Mouse (Mus musculus) kidney, embryonic 16.5 days (tissue): ENCODE data around the gene Gm4312. TPM values are rescaled to one million over a fixed set of nuclear protein-coding genes. Genes with fewer than 3 reads are reported as not detected.
"Not testable (repeated sequence)": the region's sequence is repeated elsewhere in the genome, so short reads cannot be mapped to it uniquely, and the experiment has no call there.

Experiments used
- ATAC-seq: fragments of 200-750 bp; cut with Nextera tagmentation; 2 replicates; pipeline ENCODE4 v1.8.0; 2017; ENCODE audit warnings: moderate TSS enrichment; ENCODE audit not compliant: low FRiP score, low TSS enrichment
- H3K27ac ChIP-seq: fragments of 300-500 bp; sonication (generic); 2 replicates; pipeline ENCODE4 v1.5.1; 2014; ENCODE audit warnings: low read length
- H3K27me3 ChIP-seq: fragments of 300-500 bp; sonication (generic); 2 replicates; pipeline ENCODE4 v1.6.1; 2014; ENCODE audit warnings: low read length, control low read depth, mixed read lengths; ENCODE audit not compliant: insufficient read depth
- H3K36me3 ChIP-seq: fragments of 300-500 bp; sonication (generic); 2 replicates; pipeline ENCODE4 v1.6.1; 2014; ENCODE audit warnings: low read length, control low read depth, mixed read lengths; ENCODE audit not compliant: insufficient read depth
- H3K4me1 ChIP-seq: fragments of 300-500 bp; sonication (generic); 2 replicates; pipeline ENCODE4 v1.6.1; 2014; ENCODE audit warnings: low read length, control low read depth, mixed read lengths; ENCODE audit not compliant: insufficient read depth
- H3K4me2 ChIP-seq: fragments of 300-500 bp; sonication (generic); replicated peaks from 2 replicates; pipeline ENCODE4 v1.6.1; 2014; ENCODE audit warnings: low read depth, low read length
- H3K4me3 ChIP-seq: fragments of 300-500 bp; sonication (generic); 2 replicates; pipeline ENCODE4 v1.5.1; 2014; ENCODE audit warnings: mild to moderate bottlenecking, low read length
- H3K9ac ChIP-seq: fragments of 300-500 bp; sonication (generic); replicated peaks from 2 replicates; pipeline ENCODE4 v1.6.1; 2014; ENCODE audit warnings: low read length
- H3K9me3 ChIP-seq: fragments of 300-500 bp; sonication (generic); 2 replicates; pipeline ENCODE4 v1.6.1; 2016; ENCODE audit warnings: low read length, control low read depth
- WGBS: fragments of 180-500 bp; shearing (Covaris S2); extraction: QIAGEN DNeasy Blood & Tissue Kit; methylation state at CpG from one replicate; pipeline ENCODE4 v1.1.7; 2014; 5-methylcytosine and 5-hydroxymethylcytosine counted together
- polyA plus RNA-seq: library from polyadenylated mRNA; unstranded; fragments of >200 nt; fragmentation: Nextera tagmentation; extraction: Ambion mirVana; gene quantifications from 2 replicates; pipeline ENCODE4 v1.2.1, GENCODE M21; 2015

Gm4312 gene
- polyA plus RNA-seq, result not detected in 2 replicates

DNA sequence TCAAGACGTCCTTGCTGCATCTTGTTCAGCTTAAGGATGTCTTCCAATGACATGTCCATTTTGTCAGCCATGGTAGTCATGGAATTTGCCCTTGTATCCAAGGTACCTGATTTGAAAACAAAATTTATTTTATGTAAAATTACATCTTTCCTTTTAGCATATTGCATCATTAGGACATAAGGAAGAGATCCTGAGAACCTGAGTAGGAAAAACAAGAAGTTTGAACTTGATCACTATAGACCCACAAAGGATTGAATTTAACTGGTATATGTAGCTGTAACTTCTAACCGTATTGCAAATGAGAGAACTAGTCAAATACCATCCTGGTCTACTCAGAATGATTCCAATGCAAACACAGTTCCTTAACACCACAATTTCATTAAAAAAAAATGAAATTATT, at the start of gene Gm4312:
Gm4312 (minus strand) TSS at position 101 of the 400 bp plus-strand sequence.
- H3K4me3 ChIP-seq, H3K27me3 ChIP-seq, H3K27ac ChIP-seq, H3K9ac ChIP-seq, H3K4me1 ChIP-seq, H3K36me3 ChIP-seq, ATAC-seq, H3K9me3 ChIP-seq, H3K4me2 ChIP-seq: not testable (repeated sequence)
- WGBS, result no CpG with 5 or more reads among the region's 2 CpGs

DNA sequence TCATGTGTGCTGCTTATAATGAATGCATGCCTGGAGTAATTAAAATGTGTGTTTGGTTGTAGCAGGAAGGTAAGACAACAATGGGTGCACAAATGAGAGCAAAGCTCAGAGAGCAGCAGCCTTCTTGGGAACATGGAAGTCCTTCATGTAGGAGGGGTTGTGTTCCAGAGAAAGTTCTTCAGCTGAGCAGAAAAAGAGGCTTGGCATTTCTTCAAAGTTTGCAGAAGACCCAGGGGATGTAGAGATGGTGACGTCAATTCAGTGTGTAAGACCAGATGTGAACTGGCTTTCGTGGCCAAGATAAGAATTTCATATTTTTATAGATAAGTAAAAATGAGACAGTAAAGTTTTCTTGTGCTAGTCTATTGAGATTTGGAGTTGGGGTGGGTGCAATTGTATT, 45.2 kb upstream of the Gm4312 start:
- WGBS, result 80% methylated on average over 2 of the region's 2 CpGs
- Histone ChIP-seq H3K27me3 (no peaks in the 10 kb centered on the region), H3K27ac (no peak overlapping the region), H3K9me3 (no peaks in the 10 kb centered on the region), H3K9ac (no peak overlapping the region), H3K36me3 (no peaks in the 10 kb centered on the region), H3K4me2 (no peak overlapping the region), H3K4me3 (no peak overlapping the region), H3K4me1 (no peaks in the 10 kb centered on the region)
- ATAC-seq, result no peak

DNA sequence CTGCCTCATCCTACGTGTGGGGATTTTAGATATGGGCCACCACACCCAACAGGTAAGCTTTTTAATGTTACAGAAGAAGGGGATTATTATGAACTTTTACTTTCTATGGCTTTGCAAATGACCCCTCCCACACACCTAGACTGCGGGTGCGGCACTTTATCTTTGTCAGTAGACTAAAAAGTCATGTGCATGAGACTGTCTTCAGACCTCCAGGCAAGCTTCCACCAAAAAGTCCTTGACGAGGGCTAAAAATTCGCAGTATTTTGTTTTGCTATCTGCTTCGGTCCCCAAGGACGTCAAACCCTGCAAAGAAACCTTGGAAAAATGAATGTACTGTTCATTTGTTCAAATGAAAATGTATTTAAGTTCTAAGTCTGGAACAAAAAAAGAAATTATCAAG, 33.2 kb upstream of the Gm4312 start:
- H3K4me3 ChIP-seq, result no peak overlapping the region
- H3K9ac ChIP-seq, result no peak overlapping the region
- H3K36me3 ChIP-seq, result no peaks in the 10 kb centered on the region
- H3K4me2 ChIP-seq, result no peak overlapping the region
- WGBS, result 84% methylated on average over 7 of the region's 7 CpGs
- no peaks in the 10 kb centered on the region for H3K4me1 ChIP-seq
- H3K27me3 ChIP-seq, result no peaks in the 10 kb centered on the region
- ATAC-seq, result no peak
- no peak overlapping the region for H3K27ac ChIP-seq
- H3K9me3 ChIP-seq, result no peaks in the 10 kb centered on the region

DNA sequence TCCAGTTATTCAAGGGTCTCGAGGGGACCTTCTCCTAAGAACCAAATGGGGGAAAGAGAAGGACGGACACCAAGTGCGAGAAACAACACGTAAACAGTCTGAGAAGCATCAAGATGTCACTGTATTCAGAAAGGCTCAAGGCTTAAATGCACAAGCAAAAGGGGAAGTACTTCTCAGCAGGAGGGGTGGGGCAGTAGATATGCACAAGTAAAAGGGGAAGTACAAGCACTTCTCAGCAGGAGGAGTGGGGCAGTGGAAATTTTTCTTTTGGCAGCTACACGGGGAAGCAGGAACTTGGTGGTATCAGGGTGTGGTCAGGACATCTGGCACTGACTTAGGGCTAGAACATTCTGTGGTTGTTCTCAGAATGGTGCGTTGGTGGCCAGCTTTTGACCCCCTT, 19.9 kb upstream of the Gm4312 start:
- H3K36me3 ChIP-seq, H3K27ac ChIP-seq, H3K4me3 ChIP-seq, H3K27me3 ChIP-seq, ATAC-seq, H3K4me2 ChIP-seq, H3K9me3 ChIP-seq, H3K9ac ChIP-seq, H3K4me1 ChIP-seq: not testable (repeated sequence)
- 83% methylated on average over 6 of the region's 6 CpGs for WGBS

DNA sequence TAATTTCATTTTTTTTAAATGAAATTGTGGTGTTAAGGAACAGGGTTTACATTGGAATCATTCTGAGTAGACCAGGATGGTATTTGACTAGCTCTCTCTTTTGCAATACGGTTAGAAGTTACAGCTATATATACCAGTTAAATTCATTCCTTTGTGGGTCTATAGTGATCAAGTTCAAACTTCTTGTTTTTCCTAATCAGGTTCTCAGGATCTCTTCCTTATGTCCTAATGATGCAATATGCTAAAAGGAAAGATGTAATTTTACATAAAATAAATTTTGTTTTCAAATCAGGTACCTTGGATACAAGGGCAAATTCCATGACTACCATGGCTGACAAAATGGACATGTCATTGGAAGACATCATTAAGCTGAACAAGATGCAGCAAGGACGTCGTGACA, 21.3 kb downstream of the Gm4312 start, which contains the start of gene Gm4307:
Gm4307 (plus strand) TSS at position 301 of the 400 bp plus-strand sequence.
- not testable (repeated sequence) for H3K36me3 ChIP-seq, ATAC-seq
- WGBS, result no CpG with 5 or more reads among the region's 3 CpGs

DNA sequence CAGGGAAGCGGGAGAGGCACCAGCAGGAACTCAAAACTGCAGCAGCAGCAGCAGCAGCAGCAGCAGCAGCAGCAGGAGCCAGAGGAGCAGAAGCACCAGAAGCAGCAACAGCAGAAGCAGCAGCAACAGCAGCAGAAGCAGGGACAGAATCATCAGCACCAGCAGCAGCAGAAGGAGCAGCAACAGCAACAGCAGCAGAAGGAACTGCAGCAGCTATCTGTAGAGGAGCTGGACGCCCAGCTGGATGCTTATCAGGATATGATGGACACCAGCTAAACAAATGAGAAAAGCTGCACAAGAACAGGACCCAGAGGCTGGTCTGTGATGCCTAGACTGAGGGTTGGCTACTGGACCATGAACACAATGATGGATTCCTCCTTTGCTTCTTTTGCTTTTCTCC, 25.5 kb downstream of the Gm4312 start:
- ATAC-seq, H3K9ac ChIP-seq, H3K4me2 ChIP-seq, H3K4me3 ChIP-seq, H3K36me3 ChIP-seq, H3K4me1 ChIP-seq, H3K27me3 ChIP-seq, H3K9me3 ChIP-seq, H3K27ac ChIP-seq: not testable (repeated sequence)
- 58% methylated on average over 2 of the region's 2 CpGs for WGBS

More for the DNA sequence above, 21.3 kb downstream of the Gm4312 start, which contains the start of gene Gm4307:
- H3K9me3 ChIP-seq, H3K27me3 ChIP-seq, H3K4me2 ChIP-seq, H3K9ac ChIP-seq, H3K4me1 ChIP-seq, H3K4me3 ChIP-seq, H3K27ac ChIP-seq: not testable (repeated sequence)

DNA sequence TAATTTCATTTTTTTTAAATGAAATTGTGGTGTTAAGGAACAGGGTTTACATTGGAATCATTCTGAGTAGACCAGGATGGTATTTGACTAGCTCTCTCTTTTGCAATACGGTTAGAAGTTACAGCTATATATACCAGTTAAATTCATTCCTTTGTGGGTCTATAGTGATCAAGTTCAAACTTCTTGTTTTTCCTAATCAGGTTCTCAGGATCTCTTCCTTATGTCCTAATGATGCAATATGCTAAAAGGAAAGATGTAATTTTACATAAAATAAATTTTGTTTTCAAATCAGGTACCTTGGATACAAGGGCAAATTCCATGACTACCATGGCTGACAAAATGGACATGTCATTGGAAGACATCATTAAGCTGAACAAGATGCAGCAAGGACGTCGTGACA, 31.6 kb downstream of the Gm4312 start, which contains the start of gene Gm4305:
Gm4305 (plus strand) TSS at position 301 of the 400 bp plus-strand sequence.
- no CpG with 5 or more reads among the region's 3 CpGs for WGBS
- not testable (repeated sequence) for H3K36me3 ChIP-seq

DNA sequence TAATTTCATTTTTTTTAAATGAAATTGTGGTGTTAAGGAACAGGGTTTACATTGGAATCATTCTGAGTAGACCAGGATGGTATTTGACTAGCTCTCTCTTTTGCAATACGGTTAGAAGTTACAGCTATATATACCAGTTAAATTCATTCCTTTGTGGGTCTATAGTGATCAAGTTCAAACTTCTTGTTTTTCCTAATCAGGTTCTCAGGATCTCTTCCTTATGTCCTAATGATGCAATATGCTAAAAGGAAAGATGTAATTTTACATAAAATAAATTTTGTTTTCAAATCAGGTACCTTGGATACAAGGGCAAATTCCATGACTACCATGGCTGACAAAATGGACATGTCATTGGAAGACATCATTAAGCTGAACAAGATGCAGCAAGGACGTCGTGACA, 36.7 kb downstream of the Gm4312 start, which contains the start of gene Gm4303:
Gm4303 (plus strand) TSS at position 301 of the 400 bp plus-strand sequence.
- not testable (repeated sequence) for H3K27me3 ChIP-seq, H3K36me3 ChIP-seq
- WGBS, result no CpG with 5 or more reads among the region's 3 CpGs

More for the DNA sequence above, 31.6 kb downstream of the Gm4312 start, which contains the start of gene Gm4305:
- not testable (repeated sequence) for H3K27ac ChIP-seq, H3K27me3 ChIP-seq, H3K9ac ChIP-seq, H3K4me1 ChIP-seq, ATAC-seq, H3K4me2 ChIP-seq, H3K4me3 ChIP-seq, H3K9me3 ChIP-seq

DNA sequence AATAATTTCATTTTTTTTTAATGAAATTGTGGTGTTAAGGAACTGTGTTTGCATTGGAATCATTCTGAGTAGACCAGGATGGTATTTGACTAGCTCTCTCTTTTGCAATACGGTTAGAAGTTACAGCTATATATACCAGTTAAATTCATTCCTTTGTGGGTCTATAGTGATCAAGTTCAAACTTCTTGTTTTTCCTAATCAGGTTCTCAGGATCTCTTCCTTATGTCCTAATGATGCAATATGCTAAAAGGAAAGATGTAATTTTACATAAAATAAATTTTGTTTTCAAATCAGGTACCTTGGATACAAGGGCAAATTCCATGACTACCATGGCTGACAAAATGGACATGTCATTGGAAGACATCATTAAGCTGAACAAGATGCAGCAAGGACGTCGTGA, 41.8 kb downstream of the Gm4312 start, which contains the start of gene Gm4302:
Gm4302 (plus strand) TSS at position 301 of the 400 bp plus-strand sequence.
- H3K9me3 ChIP-seq, H3K4me2 ChIP-seq, H3K27me3 ChIP-seq, H3K4me1 ChIP-seq, H3K9ac ChIP-seq, ATAC-seq, H3K27ac ChIP-seq, H3K36me3 ChIP-seq, H3K4me3 ChIP-seq: not testable (repeated sequence)
- WGBS, result no CpG with 5 or more reads among the region's 3 CpGs

More for the DNA sequence above, 36.7 kb downstream of the Gm4312 start, which contains the start of gene Gm4303:
- not testable (repeated sequence) for H3K4me1 ChIP-seq, H3K4me2 ChIP-seq, H3K9ac ChIP-seq, H3K27ac ChIP-seq, H3K4me3 ChIP-seq, ATAC-seq, H3K9me3 ChIP-seq

DNA sequence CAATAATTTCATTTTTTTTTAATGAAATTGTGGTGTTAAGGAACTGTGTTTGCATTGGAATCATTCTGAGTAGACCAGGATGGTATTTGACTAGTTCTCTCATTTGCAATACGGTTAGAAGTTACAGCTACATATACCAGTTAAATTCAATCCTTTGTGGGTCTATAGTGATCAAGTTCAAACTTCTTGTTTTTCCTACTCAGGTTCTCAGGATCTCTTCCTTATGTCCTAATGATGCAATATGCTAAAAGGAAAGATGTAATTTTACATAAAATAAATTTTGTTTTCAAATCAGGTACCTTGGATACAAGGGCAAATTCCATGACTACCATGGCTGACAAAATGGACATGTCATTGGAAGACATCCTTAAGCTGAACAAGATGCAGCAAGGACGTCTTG, 47.0 kb downstream of the Gm4312 start, which contains the start of gene Gm4301:
Gm4301 (plus strand) TSS at position 301 of the 400 bp plus-strand sequence.
- not testable (repeated sequence) for H3K27me3 ChIP-seq, H3K4me2 ChIP-seq, H3K4me3 ChIP-seq, H3K9ac ChIP-seq, H3K27ac ChIP-seq, H3K36me3 ChIP-seq, ATAC-seq, H3K9me3 ChIP-seq, H3K4me1 ChIP-seq
- WGBS, result no CpG with 5 or more reads among the region's 2 CpGs
